Mouse (Mus musculus) mouse embryonic stem cell (cell line): ENCODE results near the gene Slfn14.
"Not testable (repeated sequence)": the region's sequence is repeated elsewhere in the genome, so short reads cannot be mapped to it uniquely, and the experiment has no call there.

Source experiments
- in situ Hi-C, 2 experiments: fragments of 300-500 bp; cut with MboI; formaldehyde crosslinking; loops; 1 replicate in 1 of 2; 3 replicates in 1 of 2; pipeline ENCODE4 v1.14.3; 2019 to 2020; ENCODE audit warnings: low sequenced_read_pairs in 2 of 2, low pct_unique_long_range_greater_than_20kb in 1 of 2, mixed read lengths in 1 of 2; ENCODE audit not compliant: unreplicated experiment in 1 of 2

Gene Slfn14

GRCm38 (mm10) chr11:83291375-83292250, 5.1 kb upstream of the Slfn14 start:
- in situ Hi-C loops = no loop called here

- in situ Hi-C loops = no loop called here
Measured at GRCm38 (mm10) chr11:83289633-83290032, 3.1 kb upstream of the Slfn14 start.

GRCm38 (mm10) chr11:83289036-83289435, 2.5 kb upstream of the Slfn14 start:
- in situ Hi-C loops = no loop called here

GRCm38 (mm10) chr11:83285627-83286026, 899 bp downstream of the Slfn14 start:
- in situ Hi-C loops = no loop called here

GRCm38 (mm10) chr11:83282084-83282483, 4.4 kb downstream of the Slfn14 start:
- in situ Hi-C loops = no loop called here

GRCm38 (mm10) chr11:83279691-83280090, 6.8 kb downstream of the Slfn14 start:
- in situ Hi-C loops = no loop called here

- in situ Hi-C loops = no loop called here
Measured at GRCm38 (mm10) chr11:83279024-83279423, 7.5 kb downstream of the Slfn14 start.

- in situ Hi-C loops = no loop called here
Measured at GRCm38 (mm10) chr11:83276251-83276650, 10.3 kb downstream of the Slfn14 start.

GRCm38 (mm10) chr11:83271951-83272843, 14.3 kb downstream of the Slfn14 start:
- in situ Hi-C loops = no loop called here

- in situ Hi-C loops = no loop called here
Measured at GRCm38 (mm10) chr11:83271151-83271950, 15.2 kb downstream of the Slfn14 start.

- in situ Hi-C loops = no loop called here
Measured at GRCm38 (mm10) chr11:83270842-83271150, 15.7 kb downstream of the Slfn14 start.

- in situ Hi-C loops = no loop called here
Measured at GRCm38 (mm10) chr11:83263146-83263545, 23.4 kb downstream of the Slfn14 start.

- in situ Hi-C loops = no loop called here
Measured at GRCm38 (mm10) chr11:83262673-83263072, 23.9 kb downstream of the Slfn14 start.

GRCm38 (mm10) chr11:83257211-83257610, 29.3 kb downstream of the Slfn14 start:
- in situ Hi-C loops = not testable (repeated sequence)

- in situ Hi-C loops = no loop called here
Measured at GRCm38 (mm10) chr11:83239811-83240210, 46.7 kb downstream of the Slfn14 start.

- in situ Hi-C loops = no loop called here
Measured at GRCm38 (mm10) chr11:83238389-83238788, 48.1 kb downstream of the Slfn14 start.

- in situ Hi-C loops = not testable (repeated sequence)
Measured at GRCm38 (mm10) chr11:83237390-83237789, 49.1 kb downstream of the Slfn14 start.

GRCm38 (mm10) chr11:83233621-83234020, 52.9 kb downstream of the Slfn14 start:
- in situ Hi-C loops = not testable (repeated sequence)

- in situ Hi-C loops = no loop called here
Measured at GRCm38 (mm10) chr11:83230966-83231365, 55.6 kb downstream of the Slfn14 start.
